Mouse (Mus musculus) heart, postnatal 25 days (tissue): ENCODE data around the gene A430033K04Rik. TPM values are rescaled to one million over a fixed set of nuclear protein-coding genes. Genes with fewer than 3 reads are reported as not detected.
A peak's percentile ranks its signal among the peaks of the same experiment; 100 is the strongest.

Source experiments
- DNase-seq: peaks from one replicate; pipeline ENCODE4 v3.0.0; 2022; ENCODE audit warnings: low spot score
- intact Hi-C: fragments of 180-260 bp; cut with DNase I; formaldehyde crosslinking; loops from one replicate; pipeline ENCODE4 v1.15.1; 2025
- total RNA-seq, 2 experiments: library from RNA; stranded (reverse); gene quantifications; 2 replicates each; pipeline ENCODE4 v1.2.3; 2021

A430033K04Rik gene
- total RNA-seq = 1 to 10 TPM; 4.3 to 5.0 TPM

GRCm38 (mm10) chr5:138622645-138623477, at the start of gene A430033K04Rik:
A430033K04Rik (plus strand) TSS chr5:138622859.
- DNase-seq = peak; percentile 90
- intact Hi-C loops = loop anchor here (5.0 kb wide), 1 partner anchor 366 kb away; the partner anchor contains the start of gene Lamtor4

- intact Hi-C loops = no loop called here
- DNase-seq = no peak
These were observed 35.3 kb upstream of the A430033K04Rik start for GRCm38 (mm10) chr5:138587396-138587795.

GRCm38 (mm10) chr5:138618353-138618752, 4.3 kb upstream of the A430033K04Rik start:
- DNase-seq = no peak
- intact Hi-C loops = no loop called here

GRCm38 (mm10) chr5:138619211-138620128, 3.2 kb upstream of the A430033K04Rik start, which contains the start of gene Zfp68:
Zfp68 (minus strand) TSS chr5:138619761.
- intact Hi-C loops = loop anchor here (5.0 kb wide), 1 partner anchor 362 kb away; the partner anchor contains the start of gene Lamtor4
- DNase-seq = peak; percentile 87

GRCm38 (mm10) chr5:138620836-138621235, 1.8 kb upstream of the A430033K04Rik start:
- intact Hi-C loops = loop anchor here (5.0 kb wide), 1 partner anchor 364 kb away; the partner anchor contains the start of gene Lamtor4
- DNase-seq = no peak

- no peak for DNase-seq
- intact Hi-C loops = loop anchor here (5.0 kb wide), 1 partner anchor 366 kb away; the partner anchor contains the start of gene Lamtor4
These were observed 818 bp downstream of the A430033K04Rik start for GRCm38 (mm10) chr5:138623478-138623875.

GRCm38 (mm10) chr5:138636486-138636885, 13.8 kb downstream of the A430033K04Rik start:
- intact Hi-C loops = no loop called here
- DNase-seq = no peak

GRCm38 (mm10) chr5:138641081-138641480, 18.4 kb downstream of the A430033K04Rik start:
- DNase-seq = no peak
- intact Hi-C loops = no loop called here

GRCm38 (mm10) chr5:138641761-138642160, 19.1 kb downstream of the A430033K04Rik start:
- intact Hi-C loops = no loop called here
- no peak for DNase-seq

- intact Hi-C loops = no loop called here
- no peak for DNase-seq
These were observed 30.3 kb downstream of the A430033K04Rik start for GRCm38 (mm10) chr5:138652911-138653310.

- DNase-seq = no peak
- intact Hi-C loops = no loop called here
These were observed 34.0 kb downstream of the A430033K04Rik start for GRCm38 (mm10) chr5:138656477-138657156.

GRCm38 (mm10) chr5:138657407-138657806, 34.7 kb downstream of the A430033K04Rik start:
- no peak for DNase-seq
- intact Hi-C loops = no loop called here

GRCm38 (mm10) chr5:138657854-138658253, 35.2 kb downstream of the A430033K04Rik start:
- DNase-seq = no peak
- intact Hi-C loops = no loop called here

- intact Hi-C loops = no loop called here
- DNase-seq = no peak
These were observed 36.3 kb downstream of the A430033K04Rik start for GRCm38 (mm10) chr5:138658922-138659321.

- no peak for DNase-seq
- intact Hi-C loops = no loop called here
These were observed 60.5 kb downstream of the A430033K04Rik start for GRCm38 (mm10) chr5:138683023-138683766.

GRCm38 (mm10) chr5:138683821-138684220, 61.2 kb downstream of the A430033K04Rik start:
- DNase-seq = no peak
- intact Hi-C loops = no loop called here

- intact Hi-C loops = no loop called here
- DNase-seq = no peak
These were observed 64.8 kb downstream of the A430033K04Rik start for GRCm38 (mm10) chr5:138687453-138687852.

GRCm38 (mm10) chr5:138689254-138689653, 66.6 kb downstream of the A430033K04Rik start:
- intact Hi-C loops = no loop called here
- DNase-seq = no peak
